ENCODE assay signal across 19 mouse cellular contexts in the genomic region with DNA sequence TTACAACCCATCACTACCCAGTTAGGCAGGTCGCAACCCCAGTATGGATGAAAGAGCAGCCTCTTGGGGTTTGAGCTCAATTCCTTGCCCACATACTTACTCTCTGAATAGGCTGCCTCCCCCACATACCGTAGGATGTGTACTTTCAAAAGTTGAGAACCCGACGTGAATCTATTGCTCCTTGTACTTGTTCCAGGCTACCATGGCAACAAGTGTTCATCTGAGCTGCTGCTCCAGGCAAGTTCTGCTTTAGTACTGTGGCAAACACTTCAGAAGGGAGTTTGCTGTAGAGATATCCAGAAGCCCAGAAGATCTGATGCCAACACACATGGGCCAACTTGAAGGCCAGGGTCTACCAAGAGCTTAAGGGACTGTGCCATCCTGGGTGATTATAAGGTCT. TPM values are rescaled to one million over a fixed set of nuclear protein-coding genes. Genes with fewer than 3 reads are reported as not detected.
DNase-seq lines count a peak whose midpoint lies in the region; ATAC-seq and TF ChIP-seq lines count a peak whose summit lies in the region.
"Had no signal": no experiment of that assay in that cellular context is flagged by ENCODE, and none has a peak within 500 bp of the region (broad histone marks: within the 10 kb centered on the region; RNA-seq: fewer than 3 reads in every experiment).

No protein-coding gene starts in this region.

- no peaks in the 10 kb centered on the region for H3K36me3 ChIP-seq in kidney, embryonic 15.5 days
- no peaks in the 10 kb centered on the region for H3K36me3 ChIP-seq in embryonic facial prominence, embryonic 10.5 days (replicated peaks)
- no peaks in the 10 kb centered on the region for H3K36me3 ChIP-seq in lung, postnatal 0 days (ENCODE audit: insufficient read depth, low read length)
- H3K36me3 ChIP-seq: forebrain, embryonic 15.5 days; liver, embryonic 15.5 days; midbrain, embryonic 12.5 days had no signal

- no peak for TF ChIP-seq CTCF in lung, postnatal 0 days (IDR thresholded peaks at IDR 0.05)

- H3K9ac ChIP-seq in kidney, embryonic 15.5 days = no peak overlapping the region
- no peak overlapping the region for H3K9ac ChIP-seq in lung, postnatal 0 days (replicated peaks; ENCODE audit: low read depth)
- H3K9ac ChIP-seq: forebrain, embryonic 15.5 days; liver, embryonic 15.5 days; midbrain, embryonic 12.5 days had no signal

- no peak overlapping the region for H3K4me3 ChIP-seq in kidney, embryonic 15.5 days (replicated peaks)
- no peak overlapping the region for H3K4me3 ChIP-seq in embryonic facial prominence, embryonic 10.5 days
- H3K4me3 ChIP-seq in lung, postnatal 0 days (ENCODE audit: low read depth, low read length) = no peak overlapping the region
- H3K4me3 ChIP-seq: forebrain, embryonic 15.5 days; liver, embryonic 15.5 days; midbrain, embryonic 12.5 days had no signal

- WGBS in kidney, embryonic 15.5 days = 52% methylated on average over 4 of the region's 4 CpGs
- WGBS in embryonic facial prominence, embryonic 10.5 days = 78% methylated on average over 4 of the region's 4 CpGs
- WGBS in lung, postnatal 0 days = 43% methylated on average over 4 of the region's 4 CpGs

- no peak for DNase-seq in kidney, adult 11 months
- DNase-seq in 3T3-L1 (ENCODE audit: low read depth, low spot score) = peak; percentile 4
- no peak for DNase-seq in embryonic facial prominence, embryonic 10.5 days (ENCODE audit: low spot score)
- peak; percentile 66 for DNase-seq in lung, postnatal 0 days (ENCODE audit: low spot score)
- DNase-seq in B cell, adult 2 months = no peak
- DNase-seq in adrenal gland, adult 18-20 months (ENCODE audit: low spot score in 2 of 2) = no peak
- DNase-seq: cerebellum, postnatal 36 days; kidney, postnatal 14 days; thymus, postnatal 14 days had no signal

- no peak overlapping the region for H3K4me2 ChIP-seq in kidney, embryonic 15.5 days
- H3K4me2 ChIP-seq in lung, postnatal 0 days (replicated peaks; ENCODE audit: low read depth, low read length) = no peak overlapping the region
- H3K4me2 ChIP-seq: forebrain, embryonic 15.5 days; liver, embryonic 15.5 days; midbrain, embryonic 12.5 days had no signal

- no peaks in the 10 kb centered on the region for H3K27me3 ChIP-seq in kidney, embryonic 15.5 days
- H3K27me3 ChIP-seq in embryonic facial prominence, embryonic 10.5 days (replicated peaks; ENCODE audit: low read depth, poor library complexity, severe bottlenecking) = no peaks in the 10 kb centered on the region
- no peaks in the 10 kb centered on the region for H3K27me3 ChIP-seq in lung, postnatal 0 days (replicated peaks; ENCODE audit: insufficient read depth, low read length)
- H3K27me3 ChIP-seq: forebrain, embryonic 15.5 days; liver, embryonic 15.5 days; midbrain, embryonic 12.5 days; Patski had no signal

- H3K27ac ChIP-seq in kidney, embryonic 15.5 days = 0 out of 2 replicates have a peak overlapping the region, but pooled peaks have one; percentile 82
- peak overlapping the region; percentile 89 for H3K27ac ChIP-seq in embryonic facial prominence, embryonic 10.5 days (replicated peaks)
- no peak overlapping the region for H3K27ac ChIP-seq in lung, postnatal 0 days (ENCODE audit: low read length)
- H3K27ac ChIP-seq: forebrain, embryonic 15.5 days; hindbrain, postnatal 0 days; liver, embryonic 15.5 days; midbrain, embryonic 12.5 days had no signal

- H3K4me1 ChIP-seq in kidney, embryonic 15.5 days = peaks cover 27% of the 10 kb centered on the region
- H3K4me1 ChIP-seq in embryonic facial prominence, embryonic 10.5 days = peaks cover 54% of the 10 kb centered on the region
- peaks cover 5% of the 10 kb centered on the region; the same call in 1 of the 2 replicates for H3K4me1 ChIP-seq in lung, postnatal 0 days (ENCODE audit: insufficient read depth, low read depth, low read length)

- no peak for TF ChIP-seq EP300 in lung, postnatal 0 days (IDR thresholded peaks at IDR 0.05)

- no peak for ATAC-seq in kidney, embryonic 15.5 days (replicated peaks; ENCODE audit: low FRiP score)
- ATAC-seq in lung, postnatal 0 days = peak; percentile 73
- ATAC-seq: forebrain, embryonic 15.5 days; hindbrain, postnatal 0 days; Patski had no signal

- no peaks in the 10 kb centered on the region for H3K9me3 ChIP-seq in kidney, embryonic 15.5 days (replicated peaks)
- H3K9me3 ChIP-seq in embryonic facial prominence, embryonic 10.5 days = no peaks in the 10 kb centered on the region
- H3K9me3 ChIP-seq in lung, postnatal 0 days (ENCODE audit: low read length) = no peaks in the 10 kb centered on the region
- H3K9me3 ChIP-seq: forebrain, embryonic 15.5 days; liver, embryonic 15.5 days; midbrain, embryonic 12.5 days had no signal

RNA-seq across cellular contexts. Expression of gene Zp2, which starts 16.1 kb away (rescaled TPM):
- polyA plus RNA-seq in kidney, embryonic 15.5 days (2015; fragmentation: Nextera tagmentation; extraction: Ambion mirVana) = 0.17 and 0.19 TPM in 2 replicates
- polyA plus RNA-seq in embryonic facial prominence, embryonic 10.5 days (2016; fragmentation: Nextera tagmentation; extraction: Ambion mirVana) = 0.06 and 0.16 TPM in 2 replicates
- not detected in 2 replicates for polyA plus RNA-seq in lung, postnatal 0 days (2015; fragmentation: Nextera tagmentation; extraction: Ambion mirVana)
- total RNA-seq in adrenal gland, adult 18-20 months (2021) = not detected
- total RNA-seq: hindbrain, postnatal 0 days had no signal
- polyA plus RNA-seq: forebrain, embryonic 15.5 days; heart, embryonic 16.5 days; hindbrain, postnatal 0 days; limb, embryonic 11.5 days; liver, embryonic 15.5 days; midbrain, embryonic 12.5 days; neural tube, embryonic 11.5 days; Patski had no signal

RNA-seq across cellular contexts. Expression of gene Tmem159, which starts 26.8 kb away (rescaled TPM):
- polyA plus RNA-seq in kidney, embryonic 15.5 days (2015; fragmentation: Nextera tagmentation; extraction: Ambion mirVana) = 32.5 and 48.2 TPM in 2 replicates
- 26.0 and 27.8 TPM in 2 replicates for polyA plus RNA-seq in embryonic facial prominence, embryonic 10.5 days (2016; fragmentation: Nextera tagmentation; extraction: Ambion mirVana)
- 75.5 and 79.4 TPM in 2 replicates for polyA plus RNA-seq in lung, postnatal 0 days (2015; fragmentation: Nextera tagmentation; extraction: Ambion mirVana)
- 100 to 1,000 TPM in 1 of 2 experiments, 10 to 100 TPM in 1; 74.7 to 102 TPM for total RNA-seq in adrenal gland, adult 18-20 months (2021)

RNA-seq across cellular contexts. Expression of gene Dnah3, which starts 33.9 kb away (rescaled TPM):
- polyA plus RNA-seq in kidney, embryonic 15.5 days (2015; fragmentation: Nextera tagmentation; extraction: Ambion mirVana) = not detected in 2 replicates
- polyA plus RNA-seq in embryonic facial prominence, embryonic 10.5 days (2016; fragmentation: Nextera tagmentation; extraction: Ambion mirVana) = not detected in 2 replicates
- polyA plus RNA-seq in lung, postnatal 0 days (2015; fragmentation: Nextera tagmentation; extraction: Ambion mirVana) = 2.9 and 3.2 TPM in 2 replicates
- total RNA-seq in adrenal gland, adult 18-20 months (2021) = under 1 TPM; 0.03 to 0.26 TPM
- total RNA-seq: gastrocnemius, postnatal 4 days had no signal
- polyA plus RNA-seq: limb, embryonic 11.5 days; liver, embryonic 15.5 days; midbrain, embryonic 12.5 days; neural tube, embryonic 11.5 days; Patski had no signal

RNA-seq across cellular contexts. Expression of gene Anks4b, which starts 44.7 kb away (rescaled TPM):
- 3.0 and 3.1 TPM in 2 replicates for polyA plus RNA-seq in kidney, embryonic 15.5 days (2015; fragmentation: Nextera tagmentation; extraction: Ambion mirVana)
- 0.11 TPM in 1 of 2 replicates, not detected in the other for polyA plus RNA-seq in embryonic facial prominence, embryonic 10.5 days (2016; fragmentation: Nextera tagmentation; extraction: Ambion mirVana)
- not detected in 2 replicates for polyA plus RNA-seq in lung, postnatal 0 days (2015; fragmentation: Nextera tagmentation; extraction: Ambion mirVana)
- total RNA-seq in adrenal gland, adult 18-20 months (2021) = under 1 TPM; 0.22 to 0.33 TPM
- total RNA-seq: hindbrain, postnatal 0 days had no signal
- polyA plus RNA-seq: hindbrain, postnatal 0 days; limb, embryonic 11.5 days; midbrain, embryonic 12.5 days; neural tube, embryonic 11.5 days; Patski had no signal

Comparison
In these comparisons a context has a peak if more than half of its experiments do, and no peak if none do; other contexts are left out.
1. DNase-seq: peak in 3T3-L1 (single experiment) and lung, postnatal 0 days (single experiment); none in kidney, adult 11 months (single experiment), embryonic facial prominence, embryonic 10.5 days (single experiment), B cell, adult 2 months (0 of 2) and adrenal gland, adult 18-20 months (0 of 2).